Mouse (Mus musculus) thymus, adult 2 months (tissue): ENCODE measurements around the gene Cobl. TPM values are rescaled to one million over a fixed set of nuclear protein-coding genes. Genes with fewer than 3 reads are reported as not detected.

ENCODE experiments used
- DNase-seq: peaks from one replicate; pipeline ENCODE4 v3.0.0; 2021
- H3K27ac ChIP-seq: fragments of 200-500 bp; 2 replicates; pipeline ENCODE4 v1.5.1; 2012; ENCODE audit warnings: low read length, control low read depth; ENCODE audit not compliant: control insufficient read depth, insufficient read depth
- H3K27me3 ChIP-seq: fragments of 200-500 bp; 2 replicates; pipeline ENCODE4 v1.6.1; 2012; ENCODE audit warnings: mild to moderate bottlenecking, low read length, moderate library complexity, mixed read lengths; ENCODE audit not compliant: control insufficient read depth, insufficient read depth
- H3K36me3 ChIP-seq: fragments of 200-500 bp; 2 replicates; pipeline ENCODE4 v1.6.1; 2012; ENCODE audit warnings: mild to moderate bottlenecking, low read length, moderate library complexity; ENCODE audit not compliant: control insufficient read depth, insufficient read depth
- H3K4me1 ChIP-seq: fragments of 200-500 bp; replicated peaks from 2 replicates; pipeline ENCODE4 v1.6.1; 2012; ENCODE audit warnings: low read length; ENCODE audit not compliant: control insufficient read depth, insufficient read depth
- H3K4me3 ChIP-seq: fragments of 200-500 bp; 2 replicates; pipeline ENCODE4 v1.5.1; 2012; ENCODE audit warnings: mild to moderate bottlenecking, low read length, control low read depth, moderate library complexity; ENCODE audit not compliant: control insufficient read depth, insufficient read depth
- CTCF ChIP-seq: fragments of 200-500 bp; IDR thresholded peaks from 2 replicates; pipeline ENCODE4 v1.5.1; 2012; ENCODE audit warnings: mild to moderate bottlenecking, control low read depth, low read length, moderate library complexity, borderline replicate concordance; ENCODE audit not compliant: control insufficient read depth, poor library complexity, insufficient read depth; ENCODE audit errors: extremely low read depth
- POLR2A ChIP-seq: fragments of 200-500 bp; IDR thresholded peaks from 2 replicates; pipeline ENCODE4 v1.6.1; 2012; ENCODE audit warnings: mild to moderate bottlenecking, low read length, control low read depth, moderate library complexity; ENCODE audit not compliant: control insufficient read depth, poor library complexity, insufficient read depth; ENCODE audit errors: extremely low read depth
- WGBS: fragments of 180-500 bp; shearing (Covaris S2); methylation state at CpG from one replicate; pipeline ENCODE4 v1.1.7; 2018; 5-methylcytosine and 5-hydroxymethylcytosine counted together
- polyA plus RNA-seq: library from polyadenylated mRNA; depleted of rRNA; stranded (reverse); fragments of >200 nt; gene quantifications from 2 replicates; pipeline ENCODE4 v1.2.3, GENCODE M21; 2012

The Cobl gene
- polyA plus RNA-seq, 1 experiment, result 3.6 TPM

GRCm38 (mm10) chr11:12416899-12417298 is 47.9 kb downstream of the Cobl start:
- Histone ChIP-seq H3K36me3 (no peaks in the 10 kb centered on the region), H3K27me3 (no peaks in the 10 kb centered on the region), H3K4me3 (no peak overlapping the region), H3K4me1 (no peaks in the 10 kb centered on the region), H3K27ac (no peak overlapping the region)
- 90% methylated on average over 7 of the region's 7 CpGs for WGBS
- TF ChIP-seq CTCF, result no peak
- TF ChIP-seq POLR2A, result no peak
- DNase-seq, result no peak

- H3K27ac ChIP-seq, result no peak overlapping the region
- DNase-seq, result no peak
- WGBS, result 78% methylated on average over 3 of the region's 3 CpGs
These were observed 49.4 kb downstream of the Cobl start for GRCm38 (mm10) chr11:12415329-12415728.

GRCm38 (mm10) chr11:12411950-12412349 is 52.8 kb downstream of the Cobl start:
- 77% methylated on average over 1 of the region's 1 CpGs for WGBS
- no peaks in the 10 kb centered on the region for H3K27me3 ChIP-seq
- H3K36me3 ChIP-seq, result no peaks in the 10 kb centered on the region
- DNase-seq, result no peak
- H3K4me1 ChIP-seq, result no peaks in the 10 kb centered on the region
- TF ChIP-seq CTCF, result no peak
- H3K27ac ChIP-seq, result no peak overlapping the region
- H3K4me3 ChIP-seq, result no peak overlapping the region

More at GRCm38 (mm10) chr11:12415329-12415728, 49.4 kb downstream of the Cobl start:
- Histone ChIP-seq H3K4me1 (no peaks in the 10 kb centered on the region), H3K27me3 (no peaks in the 10 kb centered on the region), H3K36me3 (no peaks in the 10 kb centered on the region), H3K4me3 (no peak overlapping the region)
- TF ChIP-seq CTCF, result no peak
- TF ChIP-seq POLR2A, result no peak

GRCm38 (mm10) chr11:12411075-12411807 is 53.5 kb downstream of the Cobl start:
- H3K36me3 ChIP-seq, result no peaks in the 10 kb centered on the region
- no peak for DNase-seq
- H3K4me3 ChIP-seq, result no peak overlapping the region
- H3K27me3 ChIP-seq, result no peaks in the 10 kb centered on the region
- H3K4me1 ChIP-seq, result no peaks in the 10 kb centered on the region
- 91% methylated on average over 4 of the region's 4 CpGs for WGBS
- no peak for TF ChIP-seq POLR2A
- TF ChIP-seq CTCF, result no peak
- no peak overlapping the region for H3K27ac ChIP-seq

GRCm38 (mm10) chr11:12409463-12409862 is 55.3 kb downstream of the Cobl start:
- Histone ChIP-seq H3K36me3 (no peaks in the 10 kb centered on the region), H3K27me3 (no peaks in the 10 kb centered on the region), H3K4me3 (no peak overlapping the region), H3K27ac (no peak overlapping the region), H3K4me1 (no peaks in the 10 kb centered on the region)
- WGBS, result 89% methylated on average over 4 of the region's 4 CpGs
- TF ChIP-seq CTCF (no peak), POLR2A (no peak)
- DNase-seq, result no peak

GRCm38 (mm10) chr11:12407834-12408233 is 56.9 kb downstream of the Cobl start:
- no peaks in the 10 kb centered on the region for H3K36me3 ChIP-seq
- no peak overlapping the region for H3K27ac ChIP-seq
- DNase-seq, result no peak
- WGBS, result 92% methylated on average over 6 of the region's 6 CpGs
- H3K4me1 ChIP-seq, result no peaks in the 10 kb centered on the region
- no peak overlapping the region for H3K4me3 ChIP-seq
- H3K27me3 ChIP-seq, result no peaks in the 10 kb centered on the region
- TF ChIP-seq CTCF (no peak), POLR2A (no peak)

- TF ChIP-seq CTCF (no peak), POLR2A (no peak)
- Histone ChIP-seq H3K4me3 (no peak overlapping the region), H3K27ac (no peak overlapping the region), H3K36me3 (no peaks in the 10 kb centered on the region), H3K4me1 (no peaks in the 10 kb centered on the region), H3K27me3 (no peaks in the 10 kb centered on the region)
- DNase-seq, result no peak
- WGBS, result 91% methylated on average over 2 of the region's 2 CpGs
These were observed 64.9 kb downstream of the Cobl start for GRCm38 (mm10) chr11:12399903-12400302.
